Mouse (Mus musculus): ENCODE data around the gene Klhl32. TPM values are rescaled to one million over a fixed set of nuclear protein-coding genes. Genes with fewer than 3 reads are reported as not detected.

The Klhl32 gene
- polyA plus RNA-seq, 1 experiment from 2014 or later, result 2.9 TPM

- Histone ChIP-seq H3K4me2 (no peak overlapping the region), H3K9ac (ENCODE audit: low read depth, low read length) (no peak overlapping the region), H3K4me1 (ENCODE audit: control insufficient read depth, insufficient read depth, low read length) (no peaks in the 10 kb centered on the region), H3K27ac (ENCODE audit: low read depth, low read length) (no peak overlapping the region), H3K27me3 (ENCODE audit: control insufficient read depth, insufficient read depth, low read length) (no peaks in the 10 kb centered on the region), H3K4me3 (ENCODE audit: low read depth, low read length) (no peak overlapping the region), H3K9me3 (replicated peaks; ENCODE audit: control insufficient read depth, low read length) (no peaks in the 10 kb centered on the region), H3K36me3 (ENCODE audit: control insufficient read depth, insufficient read depth, low read length) (0 out of 2 replicates have a peak, but pooled peaks cover 2% of the 10 kb centered on the region)
- WGBS (ENCODE audit: insufficient replicate concordance), result 31% methylated on average over 1 of the region's 1 CpGs
- no peak for ATAC-seq (replicated peaks; ENCODE audit: insufficient number of reproducible peaks, low FRiP score, low TSS enrichment)
Observed at GRCm38 (mm10) chr4:24582295-24582694, 268.6 kb downstream of the Klhl32 start.

GRCm38 (mm10) chr4:24577594-24577993, 273.3 kb downstream of the Klhl32 start:
- no peak for ATAC-seq (replicated peaks; ENCODE audit: insufficient number of reproducible peaks, low FRiP score, low TSS enrichment)
- Histone ChIP-seq H3K4me3 (ENCODE audit: low read depth, low read length) (no peak overlapping the region), H3K27ac (ENCODE audit: low read depth, low read length) (no peak overlapping the region), H3K9ac (ENCODE audit: low read depth, low read length) (no peak overlapping the region), H3K4me1 (ENCODE audit: control insufficient read depth, insufficient read depth, low read length) (no peaks in the 10 kb centered on the region), H3K4me2 (no peak overlapping the region), H3K9me3 (replicated peaks; ENCODE audit: control insufficient read depth, low read length) (no peaks in the 10 kb centered on the region), H3K27me3 (ENCODE audit: control insufficient read depth, insufficient read depth, low read length) (no peaks in the 10 kb centered on the region), H3K36me3 (ENCODE audit: control insufficient read depth, insufficient read depth, low read length) (peaks cover 5% of the 10 kb centered on the region; the same call in 1 of the 2 replicates)
- WGBS (ENCODE audit: insufficient replicate concordance), result 87% methylated on average over 5 of the region's 5 CpGs

GRCm38 (mm10) chr4:24574276-24574675, 276.6 kb downstream of the Klhl32 start:
- Histone ChIP-seq H3K4me1 (ENCODE audit: control insufficient read depth, insufficient read depth, low read length) (no peaks in the 10 kb centered on the region), H3K4me3 (ENCODE audit: low read depth, low read length) (no peak overlapping the region), H3K36me3 (ENCODE audit: control insufficient read depth, insufficient read depth, low read length) (peaks cover 5% of the 10 kb centered on the region; the same call in 1 of the 2 replicates), H3K27ac (ENCODE audit: low read depth, low read length) (no peak overlapping the region), H3K9ac (ENCODE audit: low read depth, low read length) (no peak overlapping the region), H3K9me3 (replicated peaks; ENCODE audit: control insufficient read depth, low read length) (no peaks in the 10 kb centered on the region), H3K4me2 (no peak overlapping the region), H3K27me3 (ENCODE audit: control insufficient read depth, insufficient read depth, low read length) (no peaks in the 10 kb centered on the region)
- ATAC-seq (replicated peaks; ENCODE audit: insufficient number of reproducible peaks, low FRiP score, low TSS enrichment), result no peak
- 24% methylated on average over 6 of the region's 6 CpGs for WGBS (ENCODE audit: insufficient replicate concordance)

GRCm38 (mm10) chr4:24568989-24569556, 281.9 kb downstream of the Klhl32 start:
- WGBS (ENCODE audit: insufficient replicate concordance), result 91% methylated on average over 7 of the region's 7 CpGs
- Histone ChIP-seq H3K9me3 (replicated peaks; ENCODE audit: control insufficient read depth, low read length) (no peaks in the 10 kb centered on the region), H3K27ac (ENCODE audit: low read depth, low read length) (no peak overlapping the region), H3K27me3 (ENCODE audit: control insufficient read depth, insufficient read depth, low read length) (no peaks in the 10 kb centered on the region), H3K4me2 (no peak overlapping the region), H3K4me1 (ENCODE audit: control insufficient read depth, insufficient read depth, low read length) (no peaks in the 10 kb centered on the region), H3K4me3 (ENCODE audit: low read depth, low read length) (no peak overlapping the region), H3K9ac (ENCODE audit: low read depth, low read length) (no peak overlapping the region), H3K36me3 (ENCODE audit: control insufficient read depth, insufficient read depth, low read length) (no peaks in the 10 kb centered on the region)
- no peak for ATAC-seq (replicated peaks; ENCODE audit: insufficient number of reproducible peaks, low FRiP score, low TSS enrichment)

- no peak overlapping the region for H3K27ac ChIP-seq (ENCODE audit: low read depth, low read length)
- 81% methylated on average over 6 of the region's 6 CpGs for WGBS (ENCODE audit: insufficient replicate concordance)
- H3K36me3 ChIP-seq (ENCODE audit: control insufficient read depth, insufficient read depth, low read length), result no peaks in the 10 kb centered on the region
- ATAC-seq (replicated peaks; ENCODE audit: insufficient number of reproducible peaks, low FRiP score, low TSS enrichment), result no peak
- H3K9me3 ChIP-seq (replicated peaks; ENCODE audit: control insufficient read depth, low read length), result no peaks in the 10 kb centered on the region
- no peaks in the 10 kb centered on the region for H3K4me1 ChIP-seq (ENCODE audit: control insufficient read depth, insufficient read depth, low read length)
- no peak overlapping the region for H3K4me2 ChIP-seq
- H3K27me3 ChIP-seq (ENCODE audit: control insufficient read depth, insufficient read depth, low read length), result no peaks in the 10 kb centered on the region
- H3K9ac ChIP-seq (ENCODE audit: low read depth, low read length), result no peak overlapping the region
- no peak overlapping the region for H3K4me3 ChIP-seq (ENCODE audit: low read depth, low read length)
Observed at GRCm38 (mm10) chr4:24568026-24568425, 282.9 kb downstream of the Klhl32 start.

Other genes starting within 250 kb of the Klhl32 start
- gene Ndufaf4, start 47.0 kb upstream of the Klhl32 start, polyA plus RNA-seq (2014; fragmentation: Nextera tagmentation; extraction: Ambion mirVana), result 83.5 and 85.8 TPM in 2 replicates
- gene Gpr63, start 115.3 kb upstream of the Klhl32 start, polyA plus RNA-seq (2014; fragmentation: Nextera tagmentation; extraction: Ambion mirVana), result 1.5 and 2.2 TPM in 2 replicates